Mouse (Mus musculus) bone marrow macrophage, adult 2 months (primary cell): ENCODE data around the gene Immp2l.

Source experiments
- CTCF ChIP-seq: IDR thresholded peaks from 2 replicates; pipeline ENCODE4 v1.5.1; 2012; ENCODE audit warnings: low read depth, mild to moderate bottlenecking, low read length, moderate library complexity
- POLR2A ChIP-seq: IDR thresholded peaks from 2 replicates; pipeline ENCODE4 v1.6.1; 2012; ENCODE audit warnings: mild to moderate bottlenecking, low read depth, low read length, borderline replicate concordance

DNA sequence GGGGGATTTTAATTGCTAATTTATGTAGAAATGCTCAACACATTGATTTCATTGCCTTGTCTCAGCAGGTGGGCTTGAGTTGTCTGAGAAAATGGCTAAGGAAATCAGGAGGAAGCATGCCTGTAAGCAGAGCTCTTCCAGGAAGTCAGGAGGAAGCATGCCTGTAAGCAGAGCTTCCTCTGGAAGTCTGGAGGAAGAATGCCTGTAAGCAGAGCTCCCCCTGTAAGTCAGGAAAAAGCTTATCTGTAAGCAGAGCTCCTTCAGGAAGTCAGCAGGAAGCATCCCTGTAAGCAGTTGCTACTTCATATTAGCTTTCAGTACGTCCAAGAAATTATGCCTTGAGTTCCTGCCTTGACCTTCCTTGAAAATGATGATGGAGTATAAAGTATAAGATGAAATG lies 191.3 kb downstream of the Immp2l start:
- TF ChIP-seq POLR2A (no peak), CTCF (no peak)
